Mouse (Mus musculus) CH12.LX (cell line): ENCODE measurements around the gene Cdh15. TPM values are rescaled to one million over a fixed set of nuclear protein-coding genes. Genes with fewer than 3 reads are reported as not detected.
A peak's percentile ranks its signal among the peaks of the same experiment; 100 is the strongest.

Experiments used
- DNase-seq: peaks from one replicate; pipeline ENCODE4 v3.0.0-alpha.2; 2013; ENCODE audit errors: extremely low read depth
- H3K27ac ChIP-seq: 2 replicates; pipeline ENCODE4 v1.5.1; 2012; ENCODE audit warnings: low read depth, mild to moderate bottlenecking, control low read depth, moderate library complexity; ENCODE audit not compliant: insufficient read depth
- H3K27me3 ChIP-seq: replicated peaks from 2 replicates; pipeline ENCODE3; 2012; ENCODE audit warnings: inconsistent platforms
- H3K36me3 ChIP-seq, 2 experiments: replicated peaks in 1 of 2; 2 replicates each; pipeline versions ENCODE3 to v1.6.1; 2012; ENCODE audit warnings: inconsistent platforms in 1 of 2, low read length in 1 of 2, mild to moderate bottlenecking in 1 of 2, mixed read lengths in 1 of 2, moderate library complexity in 1 of 2; ENCODE audit not compliant: control insufficient read depth in 1 of 2, insufficient read depth in 1 of 2
- H3K4me1 ChIP-seq, 2 experiments: 2 replicates each; pipeline ENCODE4 v1.6.1; 2012; ENCODE audit warnings: inconsistent platforms in 1 of 2, moderate library complexity in 1 of 2; ENCODE audit not compliant: insufficient read depth in 2 of 2, control insufficient read depth in 1 of 2
- H3K4me2 ChIP-seq: 2 replicates; pipeline ENCODE4 v1.6.1; 2012; ENCODE audit warnings: low read depth, mild to moderate bottlenecking, control low read depth; ENCODE audit not compliant: poor library complexity, insufficient read depth, severe bottlenecking
- H3K4me3 ChIP-seq, 3 experiments: fragments of 150-350 bp in 1 of 3; sonication (generic) in 1 of 3; replicated peaks in 1 of 3; 2 replicates each; pipeline versions ENCODE3 to v1.5.1; 2011 to 2012; ENCODE audit warnings: low read depth in 2 of 3, low read length in 2 of 3, mild to moderate bottlenecking in 2 of 3, moderate library complexity in 2 of 3, control low read depth in 1 of 3, improper control_type of control experiment in 1 of 3, inconsistent platforms in 1 of 3, mixed read lengths in 1 of 3; ENCODE audit not compliant: poor library complexity in 1 of 3
- H3K79me2 ChIP-seq: replicated peaks from 2 replicates; pipeline ENCODE4 v1.6.1; 2012; ENCODE audit warnings: mild to moderate bottlenecking, moderate library complexity; ENCODE audit not compliant: control insufficient read depth, poor library complexity, insufficient read depth, severe bottlenecking; ENCODE audit errors: extremely low read depth
- H3K9ac ChIP-seq: 2 replicates; pipeline ENCODE4 v1.6.1; 2012; ENCODE audit warnings: low read depth, mild to moderate bottlenecking, control low read depth, moderate library complexity; ENCODE audit not compliant: insufficient read depth
- H3K9me3 ChIP-seq: replicated peaks from 2 replicates; pipeline ENCODE3; 2012; ENCODE audit warnings: low read length, inconsistent platforms, mixed read lengths
- BHLHE40 ChIP-seq: IDR thresholded peaks from 2 replicates; pipeline ENCODE4 v1.6.1; 2011; ENCODE audit warnings: mild to moderate bottlenecking, low read depth, low read length, improper control_type of control experiment
- CHD1 ChIP-seq: IDR thresholded peaks from 2 replicates; pipeline ENCODE4 v1.6.1; 2012; ENCODE audit warnings: low read depth, low read length, improper control_type of control experiment, inconsistent platforms
- CHD2 ChIP-seq: IDR thresholded peaks from 2 replicates; pipeline ENCODE4 v1.6.1; 2011; ENCODE audit warnings: low read length, improper control_type of control experiment
- CTCF ChIP-seq, 2 experiments: IDR thresholded peaks in 1 of 2; conservative IDR thresholded peaks in 1 of 2; 2 replicates each; pipeline ENCODE4 v1.5.1; 2011 to 2012; ENCODE audit warnings: low read depth in 2 of 2, low read length in 2 of 2, improper control_type of control experiment in 1 of 2, inconsistent platforms in 1 of 2, mild to moderate bottlenecking in 1 of 2, moderate library complexity in 1 of 2
- E2F4 ChIP-seq: IDR thresholded peaks from 2 replicates; pipeline ENCODE4 v1.6.1; 2011; ENCODE audit warnings: low read depth, low read length, improper control_type of control experiment; ENCODE audit not compliant: insufficient replicate concordance
- ELF1 ChIP-seq: IDR thresholded peaks from 2 replicates; pipeline ENCODE4 v1.6.1; 2014; ENCODE audit warnings: low read depth, mild to moderate bottlenecking, inconsistent platforms, low read length, improper control_type of control experiment
- EP300 ChIP-seq: IDR thresholded peaks from 2 replicates; pipeline ENCODE4 v1.6.1; 2011; ENCODE audit warnings: low read length, improper control_type of control experiment
- ETS1 ChIP-seq: conservative IDR thresholded peaks from 2 replicates; pipeline ENCODE4 v1.6.1; 2012; ENCODE audit warnings: low read depth, mild to moderate bottlenecking, inconsistent platforms, low read length, improper control_type of control experiment, moderate library complexity
- HCFC1 ChIP-seq: IDR thresholded peaks from 2 replicates; pipeline ENCODE4 v1.6.1; 2012; ENCODE audit warnings: low read depth, mild to moderate bottlenecking, inconsistent platforms, low read length, improper control_type of control experiment
- IRF4 ChIP-seq: IDR thresholded peaks from 2 replicates; pipeline ENCODE4 v1.6.1; 2014; ENCODE audit warnings: low read depth, mild to moderate bottlenecking, inconsistent platforms, low read length, improper control_type of control experiment
- JUND ChIP-seq: conservative IDR thresholded peaks from 2 replicates; pipeline ENCODE4 v1.6.1; 2011; ENCODE audit warnings: low read depth, low read length, improper control_type of control experiment
- MAFK ChIP-seq: IDR thresholded peaks from 2 replicates; pipeline ENCODE4 v1.6.1; 2011; ENCODE audit warnings: low read length, improper control_type of control experiment; ENCODE audit not compliant: insufficient replicate concordance
- MAX ChIP-seq: IDR thresholded peaks from 2 replicates; pipeline ENCODE4 v1.6.1; 2011; ENCODE audit warnings: low read length, improper control_type of control experiment
- MAZ ChIP-seq: IDR thresholded peaks from 2 replicates; pipeline ENCODE4 v1.6.1; 2012; ENCODE audit warnings: low read depth, mild to moderate bottlenecking, inconsistent platforms, low read length, improper control_type of control experiment, moderate library complexity
- MEF2A ChIP-seq: IDR thresholded peaks from 2 replicates; pipeline ENCODE4 v1.6.1; 2014; ENCODE audit warnings: low read depth, mild to moderate bottlenecking, inconsistent platforms, low read length, improper control_type of control experiment, borderline replicate concordance
- MXI1 ChIP-seq: IDR thresholded peaks from 2 replicates; pipeline ENCODE4 v1.6.1; 2011; ENCODE audit warnings: mild to moderate bottlenecking, low read depth, low read length, improper control_type of control experiment
- NELFE ChIP-seq: IDR thresholded peaks from 2 replicates; pipeline ENCODE4 v1.6.1; 2011; ENCODE audit warnings: low read depth, low read length, improper control_type of control experiment
- NRF1 ChIP-seq: IDR thresholded peaks from 2 replicates; pipeline ENCODE4 v1.6.1; 2014; ENCODE audit warnings: low read depth, mild to moderate bottlenecking, inconsistent platforms, low read length, improper control_type of control experiment, moderate library complexity
- PAX5 ChIP-seq: IDR thresholded peaks from 2 replicates; pipeline ENCODE4 v1.6.1; 2012; ENCODE audit warnings: low read length, inconsistent platforms, mixed read lengths
- POLR2A ChIP-seq: IDR thresholded peaks from 2 replicates; pipeline ENCODE4 v1.6.1; 2011; ENCODE audit warnings: low read depth, mild to moderate bottlenecking, improper control_type of control experiment, low read length
- POLR2AphosphoS2 ChIP-seq: IDR thresholded peaks from 2 replicates; pipeline ENCODE4 v1.6.1; 2011; ENCODE audit warnings: low read depth, low read length, improper control_type of control experiment
- RAD21 ChIP-seq: IDR thresholded peaks from 2 replicates; pipeline ENCODE4 v1.6.1; 2011; ENCODE audit warnings: low read depth, mild to moderate bottlenecking, low read length, improper control_type of control experiment, moderate library complexity
- SIN3A ChIP-seq: IDR thresholded peaks from 2 replicates; pipeline ENCODE4 v1.6.1; 2012; ENCODE audit warnings: low read length, improper control_type of control experiment, inconsistent platforms
- SMC3 ChIP-seq: IDR thresholded peaks from 2 replicates; pipeline ENCODE4 v1.6.1; 2011; ENCODE audit warnings: low read depth, low read length, improper control_type of control experiment
- UBTF ChIP-seq: IDR thresholded peaks from 2 replicates; pipeline ENCODE4 v1.6.1; 2012; ENCODE audit warnings: low read depth, mild to moderate bottlenecking, inconsistent platforms, low read length, improper control_type of control experiment, moderate library complexity
- USF2 ChIP-seq: conservative IDR thresholded peaks from 2 replicates; pipeline ENCODE4 v1.6.1; 2011; ENCODE audit warnings: low read depth, low read length, improper control_type of control experiment
- ZKSCAN1 ChIP-seq: IDR thresholded peaks from 2 replicates; pipeline ENCODE4 v1.6.1; 2012; ENCODE audit warnings: low read depth, inconsistent platforms, low read length, improper control_type of control experiment, borderline replicate concordance
- ZMIZ1 ChIP-seq: IDR thresholded peaks from 2 replicates; pipeline ENCODE4 v1.6.1; 2012; ENCODE audit warnings: low read depth, mild to moderate bottlenecking, inconsistent platforms, low read length, improper control_type of control experiment
- ZNF384 ChIP-seq: IDR thresholded peaks from 2 replicates; pipeline ENCODE4 v1.6.1; 2012; ENCODE audit warnings: low read depth, low read length, improper control_type of control experiment, inconsistent platforms
- dilution Hi-C: fragments of 300-500 bp; cut with MboI; formaldehyde crosslinking; loops from 2 replicates; pipeline ENCODE4 v1.14.3; 2020; ENCODE audit warnings: low sequenced_read_pairs; ENCODE audit not compliant: extremely low pct_unique_long_range_greater_than_20kb, extremely low pct_ligation_motif_present
- in situ Hi-C: fragments of 300-500 bp; cut with MboI; formaldehyde crosslinking; loops from 3 replicates; pipeline ENCODE4 v1.14.3; 2019; ENCODE audit warnings: low sequenced_read_pairs, low pct_ligation_motif_present, low pct_unique_long_range_greater_than_20kb, mixed read lengths
- polyA plus RNA-seq: library from polyadenylated mRNA; unstranded; fragments of >175 nt; gene quantifications from 2 replicates; pipeline ENCODE4 v1.2.1, GENCODE M21; 2012; ENCODE audit warnings: low read depth; ENCODE audit not compliant: insufficient read length
- total RNA-seq, 2 experiments: library from RNA; depleted of rRNA; stranded (reverse); fragments of 300-350 nt in 1 of 2; fragments of >200 nt in 1 of 2; gene quantifications; 2 replicates each; pipeline ENCODE4 v1.2.3; 2012 to 2014

The Cdh15 gene
- total and polyA plus RNA-seq, 3 experiments: not detected

DNA sequence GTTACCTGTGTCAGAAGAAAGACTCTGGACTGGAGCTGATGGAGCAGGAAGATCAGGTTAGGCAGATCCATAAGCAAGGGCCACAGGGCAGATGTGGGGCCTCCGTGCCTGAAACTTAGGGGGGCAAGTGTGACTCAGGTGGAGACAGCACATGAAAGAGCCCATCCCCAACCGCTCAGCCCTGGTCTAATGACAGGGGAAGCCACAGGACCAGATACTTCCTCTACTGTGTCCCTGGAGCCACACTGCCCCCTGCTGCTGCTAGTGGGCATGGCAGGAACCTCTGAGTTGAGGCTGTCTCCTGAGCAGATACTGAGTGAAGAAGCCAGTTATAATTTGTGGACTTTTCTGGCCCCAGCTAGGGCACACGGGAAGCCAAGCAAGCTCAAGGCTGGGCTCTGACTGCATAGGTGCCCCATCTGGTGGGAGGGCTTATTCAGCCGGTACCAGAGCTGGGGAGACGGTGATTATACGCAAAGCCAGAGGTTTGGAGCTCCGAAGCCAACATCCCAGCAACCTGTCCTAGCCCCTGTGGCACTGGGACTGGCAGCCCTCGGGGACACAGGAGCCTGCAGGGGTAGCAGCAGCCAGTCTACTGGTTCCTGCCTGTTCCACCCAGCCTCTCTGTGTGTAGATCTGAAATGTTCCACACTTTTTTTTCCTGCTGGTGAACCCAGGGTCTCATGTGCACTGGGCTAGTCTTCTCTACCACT is 17.3 kb upstream of the Cdh15 start (continued):
- TF ChIP-seq NRF1 (no peak; the same call in 1 of the 2 replicates), EP300 (no peak), HCFC1 (no peak), SIN3A (peak; percentile 77), IRF4 (peak; percentile 49; the same call in 1 of the 2 replicates), E2F4 (no peak), CHD1 (no peak), CTCF (conservative IDR thresholded peaks at IDR 0.05 in 1 of 2, IDR thresholded peaks at IDR 0.05 in 1 of 2; ENCODE audit: low read depth in 2 of 2, low read length in 2 of 2) (peak; percentile 91 to 97), JUND (no peak)

DNA sequence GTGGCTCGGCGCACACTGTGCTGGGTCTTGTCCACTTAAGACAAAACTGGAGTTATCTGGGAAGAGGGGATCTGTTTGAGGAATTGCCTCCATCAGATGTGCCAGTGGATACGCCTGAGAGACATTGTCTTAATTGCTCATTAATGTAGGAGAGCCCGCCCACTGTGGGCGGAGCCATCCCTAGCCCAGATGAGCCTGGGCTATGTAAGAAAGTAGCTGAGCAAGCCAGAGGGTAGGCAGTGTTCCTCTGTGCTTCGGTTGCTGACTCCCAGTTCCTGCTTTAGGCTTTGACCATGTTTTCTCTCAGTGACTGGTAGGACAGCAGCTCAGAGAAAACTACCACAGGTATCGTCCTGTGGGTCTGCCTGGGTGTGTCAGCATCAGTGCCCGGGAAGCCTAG is 13.3 kb upstream of the Cdh15 start:
- peaks cover under 1% of the 10 kb centered on the region for H3K27me3 ChIP-seq
- TF ChIP-seq SIN3A (no peak), PAX5 (no peak), RAD21 (no peak), HCFC1 (no peak), POLR2AphosphoS2 (no peak), CHD1 (no peak), CHD2 (no peak), ZNF384 (no peak), JUND (no peak), SMC3 (no peak), MAFK (no peak), BHLHE40 (no peak), MXI1 (no peak)
- in situ Hi-C loops (loop anchor here (10.0 kb wide), 1 partner anchor 360 kb away; no protein-coding TSS in a partner anchor), dilution Hi-C loops (no loop called here)
- no peak overlapping the region for H3K9ac ChIP-seq
- no peaks in the 10 kb centered on the region for H3K9me3 ChIP-seq
- H3K27ac ChIP-seq: no peak overlapping the region
- H3K79me2 ChIP-seq: no peaks in the 10 kb centered on the region
- peaks cover 3 to 20% of the 10 kb centered on the region in 2 experiments for H3K4me1 ChIP-seq
- no peak overlapping the region for H3K4me2 ChIP-seq
- H3K36me3 ChIP-seq: no peaks in the 10 kb centered on the region
- DNase-seq: no peak
- H3K4me3 ChIP-seq: no peak overlapping the region

DNA sequence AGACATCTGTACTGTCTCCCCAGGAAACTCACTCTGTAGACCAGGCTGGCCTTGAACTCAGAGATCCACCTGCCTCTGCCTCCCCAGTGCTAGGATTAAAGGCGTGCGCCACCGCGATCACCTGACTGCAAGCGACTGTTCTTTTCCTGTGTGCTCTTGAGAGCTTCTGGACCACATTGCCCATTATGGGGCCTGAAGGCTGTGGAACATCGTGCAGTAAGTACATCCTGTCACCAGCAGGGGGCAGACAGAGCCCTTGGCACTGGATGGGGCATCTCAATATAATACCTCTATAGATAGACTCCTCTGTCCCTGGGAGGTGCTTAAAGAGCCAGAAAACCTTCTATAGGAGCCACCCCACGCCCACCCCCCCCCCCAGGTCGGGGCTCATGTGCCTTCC is 12.8 kb upstream of the Cdh15 start:
- dilution Hi-C loops: no loop called here
- no peak overlapping the region for H3K4me3 ChIP-seq
- in situ Hi-C loops: loop anchor here (10.0 kb wide), 1 partner anchor 360 kb away; no protein-coding TSS in a partner anchor
- no peaks in the 10 kb centered on the region for H3K36me3 ChIP-seq
- no peaks in the 10 kb centered on the region for H3K79me2 ChIP-seq
- no peak overlapping the region for H3K9ac ChIP-seq
- peak; percentile 84 for DNase-seq
- H3K9me3 ChIP-seq: no peaks in the 10 kb centered on the region
- peaks cover 6% of the 10 kb centered on the region for H3K27me3 ChIP-seq
- no peak overlapping the region for H3K27ac ChIP-seq
- peaks cover 3 to 19% of the 10 kb centered on the region in 2 experiments for H3K4me1 ChIP-seq
- no peak overlapping the region for H3K4me2 ChIP-seq
- no peak for TF ChIP-seq ETS1
- peak; percentile 85 for TF ChIP-seq RAD21
- no peak for TF ChIP-seq NRF1
- no peak for TF ChIP-seq ZMIZ1
- no peak for TF ChIP-seq ELF1
- no peak for TF ChIP-seq MXI1
- no peak for TF ChIP-seq PAX5
- no peak for TF ChIP-seq USF2
- TF ChIP-seq E2F4: no peak
- no peak for TF ChIP-seq MAZ
- no peak for TF ChIP-seq POLR2A
- no peak for TF ChIP-seq IRF4
- TF ChIP-seq MAX: no peak
- no peak for TF ChIP-seq ZKSCAN1
- TF ChIP-seq SIN3A: no peak
- peak; percentile 70 for TF ChIP-seq SMC3
- TF ChIP-seq UBTF: no peak
- no peak for TF ChIP-seq POLR2AphosphoS2
- TF ChIP-seq CTCF (conservative IDR thresholded peaks at IDR 0.05 in 1 of 2, IDR thresholded peaks at IDR 0.05 in 1 of 2; ENCODE audit: low read depth in 2 of 2, low read length in 2 of 2): peak; percentile 74 to 86
- no peak for TF ChIP-seq NELFE
- TF ChIP-seq MEF2A: no peak
